Mouse (Mus musculus): ENCODE measurements around the gene Fbln5.
A peak's percentile ranks its signal among the peaks of the same experiment; 100 is the strongest.

The Fbln5 gene

DNA sequence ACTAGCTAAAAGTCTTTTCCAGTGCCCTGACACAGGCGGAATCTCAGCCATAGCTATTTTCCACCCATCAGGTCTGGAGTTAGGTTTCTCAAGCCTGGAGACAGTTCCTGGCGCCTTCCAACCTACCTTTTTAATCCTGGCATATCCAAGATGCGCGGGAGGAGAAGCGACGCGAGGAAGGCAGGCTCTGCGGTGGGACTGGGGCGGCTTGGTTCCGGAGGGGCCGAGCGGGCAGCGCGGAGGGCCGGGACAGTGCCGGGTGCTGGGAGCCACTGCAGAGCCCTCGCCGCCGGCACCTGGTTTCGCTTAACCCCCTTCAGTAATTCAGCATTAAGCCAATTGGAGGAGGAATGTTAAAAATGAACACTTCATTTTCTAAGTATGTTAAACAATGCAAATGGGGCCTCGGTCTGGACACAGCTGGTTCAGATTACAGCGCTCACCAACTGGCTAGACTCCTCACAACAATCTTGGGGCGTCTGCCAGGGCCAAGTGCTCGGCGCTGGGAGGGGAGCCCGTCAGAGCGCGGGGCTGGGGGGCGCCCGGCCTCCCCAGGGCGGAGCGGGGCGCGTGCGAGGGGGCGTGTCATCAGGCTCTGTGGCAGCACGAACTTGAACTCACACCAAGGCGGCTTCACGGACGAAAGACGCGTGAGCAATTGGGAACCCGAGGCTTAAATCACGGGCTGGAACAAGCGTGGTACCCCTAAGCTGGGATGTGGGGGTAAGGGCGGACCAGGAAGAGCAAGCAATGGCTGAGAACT lies at the start of gene Fbln5:
Gene Fbln5 (minus strand): TSS at position 448 of the 763 bp plus-strand sequence.
- DNase-seq (ENCODE audit: low read depth) = no peak

DNA sequence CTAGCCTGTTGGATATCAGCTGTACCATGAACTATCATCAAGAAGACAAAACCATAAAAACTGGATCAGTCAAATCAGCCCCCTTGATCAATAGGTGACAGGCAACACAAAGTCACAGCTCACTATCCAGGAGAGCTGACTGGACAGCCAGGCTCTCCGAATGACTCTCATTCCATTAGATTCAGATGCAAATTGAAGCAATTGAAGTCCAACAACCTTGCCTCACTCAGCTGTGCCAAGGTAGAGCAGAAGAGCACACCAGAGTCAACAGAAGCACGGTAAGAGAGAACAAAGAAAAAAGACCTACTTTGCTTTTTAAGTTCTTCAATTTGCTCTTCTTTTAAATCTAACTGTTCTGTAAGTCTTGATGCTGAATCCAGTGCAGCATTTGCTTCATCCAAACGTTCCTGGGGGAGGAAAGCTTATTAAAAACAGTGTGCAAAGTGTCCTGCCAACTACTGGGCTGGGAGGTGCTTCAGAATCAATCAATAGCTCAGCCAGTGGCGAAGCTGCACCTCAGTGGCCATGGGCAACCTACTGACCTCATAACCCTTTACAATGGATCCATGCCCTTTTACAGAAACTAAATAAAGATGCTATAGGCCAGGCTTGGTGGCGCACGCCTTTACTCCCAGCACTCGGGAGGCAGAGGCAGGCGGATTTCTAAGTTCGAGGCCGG lies 43.6 kb upstream of the Fbln5 start:
- no peak for DNase-seq (ENCODE audit: low read depth)

DNA sequence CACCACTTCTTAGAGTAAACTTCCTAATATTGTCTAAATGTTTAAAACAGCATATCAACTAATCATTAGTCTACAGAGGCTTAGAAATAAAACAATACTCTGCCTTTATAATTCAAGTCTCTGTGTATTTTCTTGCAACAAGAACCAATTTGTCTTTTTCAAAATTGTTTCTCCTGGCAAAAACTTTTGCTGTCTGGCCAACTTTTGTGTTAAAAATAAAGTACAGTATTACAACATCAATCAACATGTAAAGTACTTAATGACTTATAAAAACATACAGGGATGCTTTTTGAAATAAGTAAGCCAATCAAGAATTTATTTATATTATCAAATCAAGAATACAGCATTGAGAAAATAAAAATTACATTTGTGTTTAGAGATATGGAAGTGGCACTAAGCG lies 41.4 kb upstream of the Fbln5 start:
- DNase-seq (ENCODE audit: low read depth) = no peak

DNA sequence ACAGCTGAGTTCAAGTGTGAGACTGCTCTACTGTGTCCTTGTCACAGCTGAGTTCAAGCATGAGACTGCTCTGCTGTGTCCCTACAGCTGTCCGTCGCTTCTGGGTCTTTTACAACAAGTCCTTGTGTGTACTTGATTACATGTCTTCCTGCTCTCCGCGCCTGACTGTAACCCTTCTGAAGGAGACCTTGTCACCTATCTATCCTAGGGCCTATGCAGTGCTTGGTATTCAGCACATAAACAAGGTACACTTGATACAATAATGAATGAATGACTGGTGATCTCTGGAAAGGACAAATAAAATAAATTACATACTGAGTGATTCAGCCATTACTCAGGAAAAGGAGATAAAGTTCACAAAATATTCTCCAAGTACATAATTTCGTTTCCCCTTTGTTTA lies 39.2 kb upstream of the Fbln5 start:
- DNase-seq (ENCODE audit: low read depth) = no peak

DNA sequence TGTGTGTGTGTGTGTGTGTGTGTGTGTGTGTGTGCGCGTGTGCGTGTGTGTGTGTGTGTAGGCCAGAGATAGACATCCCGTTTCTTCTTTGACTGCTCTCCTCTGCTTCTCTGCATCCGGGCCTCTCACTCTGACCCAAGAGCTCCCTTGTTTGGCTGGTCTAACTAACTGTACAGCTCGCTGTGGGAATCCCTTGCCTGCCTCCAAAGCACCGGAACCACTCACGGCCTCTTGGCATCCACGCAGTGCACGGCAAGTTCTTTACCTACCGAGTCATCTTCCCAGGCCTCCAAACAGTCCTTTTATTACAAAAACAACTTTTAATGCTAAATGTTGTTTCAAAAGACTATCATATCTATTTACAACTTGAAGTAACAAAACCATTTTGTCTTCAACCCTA lies 35.5 kb upstream of the Fbln5 start:
- no peak for DNase-seq (ENCODE audit: low read depth)

DNA sequence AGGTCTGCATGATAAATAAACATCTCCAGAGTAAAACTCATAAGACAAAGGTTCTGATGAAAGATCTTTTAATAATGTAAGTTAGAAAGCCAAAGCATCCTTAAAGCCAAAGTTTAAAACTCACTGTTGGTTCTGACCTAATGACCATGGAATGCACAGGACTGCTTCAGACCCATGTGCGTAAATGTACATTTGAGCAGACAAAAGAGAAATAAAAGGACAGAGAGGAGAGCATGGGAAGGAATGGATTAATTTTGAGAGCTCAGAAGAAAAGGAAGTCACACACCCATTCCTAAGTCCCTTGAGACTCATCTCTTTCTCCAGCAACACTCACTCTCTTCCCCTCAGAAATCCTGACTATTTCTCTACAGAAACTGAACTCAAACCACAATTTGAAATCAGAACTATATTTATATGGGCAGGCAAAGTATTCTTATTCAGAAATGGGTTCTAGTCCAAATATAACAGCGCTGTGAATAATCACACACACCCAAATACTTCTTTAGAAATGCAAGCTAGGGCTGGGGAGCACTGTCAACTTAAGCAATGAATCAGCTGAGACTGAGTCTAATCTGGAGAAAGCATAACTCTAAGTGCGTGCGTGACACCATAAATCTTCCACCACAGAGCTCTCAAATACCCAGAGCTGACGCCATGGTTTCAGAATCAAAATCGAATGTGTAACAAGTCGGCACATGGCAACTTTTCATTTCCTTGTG lies 33.1 kb upstream of the Fbln5 start:
- no peak for DNase-seq (ENCODE audit: low read depth)

DNA sequence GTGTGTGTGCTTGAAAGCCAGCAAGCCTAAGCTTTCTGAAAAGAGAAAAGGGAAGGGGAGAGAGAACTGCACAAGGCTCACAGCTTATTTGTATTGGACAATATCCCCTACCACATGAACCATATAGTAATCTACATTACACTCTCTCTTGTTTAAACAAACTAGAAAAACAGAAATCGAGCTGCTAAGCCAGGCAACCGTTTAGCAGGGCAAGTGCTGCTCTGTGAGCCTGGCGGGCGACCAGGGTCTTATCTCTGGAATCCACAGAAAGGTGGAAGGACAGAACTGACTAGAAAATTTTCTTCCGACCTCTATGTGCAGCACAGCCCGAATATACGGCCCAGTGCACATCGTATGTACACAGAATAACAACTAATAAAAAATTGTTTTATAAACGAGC lies 32.5 kb upstream of the Fbln5 start:
- DNase-seq (ENCODE audit: low read depth) = no peak

DNA sequence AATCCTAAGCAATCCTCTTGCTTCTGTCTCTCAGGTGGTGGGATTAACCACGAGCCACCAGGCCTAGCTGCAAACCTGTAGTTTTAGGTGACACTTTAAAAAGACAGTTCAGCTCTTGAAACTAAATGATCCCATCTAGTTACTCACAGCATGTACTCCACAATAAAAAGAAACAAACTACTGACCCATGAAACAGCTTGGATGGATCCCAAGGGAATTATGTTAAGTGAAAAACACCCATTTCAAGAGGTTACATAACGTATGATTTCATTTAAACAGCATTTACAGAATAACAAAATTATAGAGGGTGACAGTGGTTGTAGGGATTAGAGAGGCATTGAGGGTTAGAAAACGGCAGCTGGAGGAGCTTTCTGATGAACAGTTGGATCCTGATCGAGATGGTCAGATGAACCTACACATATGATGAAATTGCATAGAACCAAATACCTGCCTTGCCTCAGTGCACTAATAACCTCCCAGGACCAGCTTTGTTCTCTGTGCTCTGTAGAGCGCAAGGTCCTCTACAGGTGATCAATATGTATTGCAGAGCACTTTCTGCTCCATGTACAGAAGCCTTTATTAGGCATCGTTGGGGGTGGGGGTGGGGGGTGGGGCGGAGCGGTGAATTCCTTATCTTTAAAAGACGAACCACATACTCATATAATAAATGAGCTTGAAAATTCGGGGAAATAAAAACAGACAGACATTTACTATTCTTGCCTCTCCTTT lies 17.9 kb upstream of the Fbln5 start:
- no peak for DNase-seq (ENCODE audit: low read depth)

DNA sequence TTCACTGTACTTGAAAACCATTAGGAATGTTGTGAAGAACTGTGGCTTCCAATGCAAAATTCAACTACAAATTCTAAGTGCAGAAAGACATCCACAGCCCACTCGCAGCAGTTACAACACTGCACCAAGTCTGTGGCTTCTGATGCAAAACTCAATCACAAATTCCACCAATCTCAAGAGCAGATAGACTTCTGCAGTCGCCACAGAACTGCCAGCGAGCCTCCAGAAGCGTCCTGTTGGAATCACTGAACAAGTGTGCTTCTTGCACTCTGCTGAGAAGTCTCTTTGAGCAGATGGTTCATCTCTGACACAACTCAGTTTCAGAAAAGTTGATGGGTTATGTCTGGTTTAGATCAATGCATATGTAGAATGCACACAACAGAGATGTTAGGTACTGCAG lies 15.9 kb upstream of the Fbln5 start:
- DNase-seq (ENCODE audit: low read depth) = no peak

DNA sequence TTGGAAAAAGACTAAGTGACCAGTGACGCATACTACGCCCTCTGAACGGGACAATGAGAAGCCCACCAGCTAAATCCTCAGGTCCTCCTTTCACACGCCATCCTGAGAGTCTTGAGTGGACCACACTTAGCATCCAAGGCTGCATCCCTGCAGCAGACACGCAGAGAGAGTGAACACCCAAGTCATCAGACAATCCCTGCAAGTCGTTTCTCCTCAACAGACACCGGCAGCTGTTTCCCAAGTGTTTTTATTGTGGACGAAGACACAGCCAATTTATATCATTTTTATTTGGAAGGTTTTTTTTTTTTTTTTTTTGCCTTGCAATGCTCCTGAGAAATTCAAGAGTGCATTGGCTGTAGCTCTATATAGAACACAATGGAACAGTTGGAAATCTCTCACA lies 14.9 kb upstream of the Fbln5 start:
- DNase-seq (ENCODE audit: low read depth) = no peak

DNA sequence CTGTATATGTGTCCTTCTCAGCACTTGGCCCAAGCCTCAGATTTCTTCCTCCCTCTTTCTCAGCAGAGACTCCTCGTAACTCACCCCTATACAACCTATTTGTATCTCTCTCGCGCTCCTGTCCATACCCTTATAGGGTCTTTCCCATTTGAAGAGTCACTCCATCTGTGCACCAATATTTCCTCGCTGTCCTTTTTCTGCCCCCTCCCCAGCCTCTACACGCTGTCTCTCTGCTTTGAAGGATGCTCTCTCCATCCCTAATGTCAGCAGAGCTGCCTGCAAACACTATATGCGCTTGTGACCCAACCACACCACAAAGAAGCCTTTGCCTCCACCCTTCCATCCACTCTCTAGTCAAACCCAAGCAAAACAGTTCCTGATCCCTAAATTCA lies 14.3 kb upstream of the Fbln5 start:
- DNase-seq (ENCODE audit: low read depth) = no peak

DNA sequence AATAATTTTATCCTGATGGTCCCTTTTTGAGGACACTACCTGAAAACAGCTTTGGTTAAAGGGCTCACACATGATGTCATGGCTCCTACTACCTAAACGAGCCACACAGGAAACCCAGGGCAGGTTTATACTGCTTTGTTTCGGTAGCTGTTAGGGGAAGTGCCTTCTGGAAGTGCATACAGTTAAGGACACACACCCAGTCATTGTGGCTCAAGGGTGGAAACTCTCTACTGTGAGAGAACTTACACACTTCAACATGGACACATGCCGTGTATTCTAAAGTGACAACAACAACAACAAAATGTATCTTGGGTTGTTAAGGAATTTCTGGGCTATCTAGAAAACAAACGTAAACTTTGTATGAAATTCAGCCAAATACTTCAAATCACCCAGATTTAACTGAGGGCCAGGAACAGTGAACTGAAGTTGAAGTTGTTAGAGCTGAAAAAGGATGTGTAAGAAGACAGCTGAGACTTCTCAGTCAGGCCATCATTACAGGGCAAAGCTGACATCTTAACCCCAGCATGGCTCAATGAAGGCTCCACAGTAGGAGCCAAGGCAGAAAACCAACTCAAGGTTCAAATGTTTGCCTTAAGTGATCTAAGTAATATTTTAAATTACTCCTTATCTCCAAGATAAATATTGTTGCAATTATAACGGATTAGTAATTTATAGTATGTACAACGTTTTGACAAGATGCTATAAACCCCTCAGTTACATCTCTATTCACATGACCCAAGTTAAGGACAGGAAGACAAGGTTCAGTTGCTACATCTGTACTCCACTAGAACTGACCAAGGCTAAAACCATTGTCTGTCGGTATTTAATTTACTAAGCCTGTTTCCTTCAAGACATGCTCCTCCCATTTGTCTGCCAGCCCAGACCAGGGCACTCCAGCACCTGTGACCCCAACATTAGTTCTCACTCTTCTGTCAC lies 13.6 kb upstream of the Fbln5 start:
- no peak for DNase-seq (ENCODE audit: low read depth)

DNA sequence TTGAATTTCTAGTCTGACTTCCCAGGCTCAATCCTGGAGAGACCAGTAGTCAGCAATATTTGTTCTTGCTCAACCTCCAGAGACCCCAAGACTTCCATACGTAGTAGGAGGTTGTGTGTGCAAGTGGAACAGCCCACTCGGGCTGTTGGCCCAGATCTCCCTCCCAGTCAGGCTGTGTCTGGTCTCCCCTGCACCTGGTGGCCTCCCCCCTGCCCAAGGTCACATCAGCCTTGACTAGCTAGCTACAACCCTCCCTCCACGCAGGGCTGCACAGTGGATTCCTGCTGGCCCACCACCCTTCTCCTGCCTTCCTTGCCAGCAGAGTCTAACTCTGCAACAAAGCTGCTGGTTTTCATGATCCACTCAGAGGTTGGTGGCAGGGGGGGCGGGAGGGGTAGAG lies 12.4 kb upstream of the Fbln5 start:
- no peak for DNase-seq (ENCODE audit: low read depth)

DNA sequence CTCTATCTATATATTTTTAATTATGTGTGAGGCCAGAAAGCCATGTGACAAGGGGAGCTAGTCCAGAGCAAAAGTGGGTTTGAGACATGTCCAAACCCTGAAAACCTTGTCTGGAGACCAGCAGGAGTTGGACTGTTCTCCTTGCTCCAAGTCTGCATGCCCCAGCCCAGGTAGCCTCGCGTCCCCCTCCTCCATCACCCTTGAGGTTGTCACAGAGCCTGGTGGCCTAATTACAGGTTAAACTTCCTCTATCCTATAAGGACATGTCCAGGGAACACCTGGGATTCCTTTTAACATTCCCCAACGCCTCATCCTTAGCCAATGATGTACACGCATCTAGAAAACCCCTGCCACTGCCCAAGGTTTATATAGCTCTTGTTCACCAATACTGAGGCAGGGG lies 4.3 kb upstream of the Fbln5 start:
- no peak for DNase-seq (ENCODE audit: low read depth)

DNA sequence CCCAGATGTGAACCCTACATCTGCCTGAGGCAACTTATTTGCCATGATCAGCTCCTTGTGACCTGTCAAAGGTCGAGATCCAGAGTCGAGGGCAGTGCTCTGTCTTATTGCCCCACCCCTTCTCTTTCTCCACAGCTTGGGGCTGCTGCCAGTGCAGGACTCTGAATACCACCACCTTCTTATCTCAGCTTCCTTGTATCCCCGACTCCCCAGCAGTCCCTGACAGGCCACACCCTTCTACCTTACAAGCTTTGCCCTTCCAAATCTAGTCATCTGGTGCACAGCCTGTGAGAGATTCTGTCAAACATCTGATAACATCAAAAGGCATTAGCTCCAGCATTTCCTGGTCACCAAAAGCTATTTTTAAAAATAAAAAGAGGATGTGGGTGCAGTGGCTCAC lies 2.7 kb upstream of the Fbln5 start:
- DNase-seq (ENCODE audit: low read depth) = no peak

DNA sequence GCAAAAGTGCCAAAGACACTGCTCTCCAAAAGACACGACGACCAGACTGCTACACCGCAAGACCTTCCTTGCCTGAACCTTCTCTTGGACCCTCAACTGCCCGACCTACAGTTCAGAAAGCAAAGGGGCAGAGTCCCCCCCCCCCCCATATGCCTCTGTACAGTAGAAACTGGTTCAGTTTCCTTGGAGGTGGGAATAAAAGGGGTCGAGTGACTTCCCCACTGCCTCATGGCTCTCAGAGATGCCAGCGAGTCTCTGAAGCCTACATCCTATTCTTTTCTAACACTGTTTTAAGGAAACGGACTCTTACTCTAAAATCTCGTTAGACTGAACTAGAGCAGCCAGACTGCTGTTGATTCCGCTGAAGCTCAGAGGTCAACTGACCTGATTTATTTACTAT lies 715 bp upstream of the Fbln5 start:
- no peak for DNase-seq (ENCODE audit: low read depth)

DNA sequence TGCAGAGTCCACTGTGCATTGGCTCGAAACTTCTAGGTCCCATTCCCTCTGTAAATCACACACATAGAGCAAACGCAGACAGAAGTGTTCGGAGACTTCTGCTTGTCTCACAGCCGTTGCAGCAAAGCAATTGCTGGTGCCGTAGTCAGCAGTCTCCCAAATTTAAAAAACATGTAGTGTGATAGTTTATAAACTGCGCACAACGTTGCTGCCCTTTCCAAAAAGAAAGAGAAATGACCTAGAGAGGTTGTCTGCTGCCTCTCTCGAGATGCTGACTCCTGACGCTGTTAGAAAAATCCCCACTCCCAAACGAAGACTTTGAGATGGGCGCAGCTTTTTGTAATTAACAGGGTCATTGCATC lies 628 bp downstream of the Fbln5 start:
- no peak for DNase-seq (ENCODE audit: low read depth)

DNA sequence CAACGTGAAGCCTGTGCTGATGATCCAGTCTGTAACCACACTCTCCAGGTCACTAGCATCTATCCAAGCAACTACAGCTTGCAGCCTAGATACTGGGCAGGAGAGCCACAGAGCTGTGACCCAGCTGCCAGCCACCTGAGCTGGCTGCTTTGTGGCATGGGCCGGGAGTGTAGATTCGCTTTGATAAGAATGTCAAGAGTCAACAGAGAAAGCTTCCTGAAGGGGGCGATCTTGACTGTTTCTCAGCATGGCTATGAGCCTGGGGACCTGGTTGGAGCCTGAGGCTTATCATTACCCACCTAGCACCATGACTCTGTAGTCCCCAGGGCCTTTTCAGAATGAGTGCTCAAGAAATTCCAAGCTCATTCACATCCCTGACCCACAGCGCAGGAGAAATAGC lies 2.0 kb downstream of the Fbln5 start:
- peak; percentile 22 for DNase-seq (ENCODE audit: low read depth)

DNA sequence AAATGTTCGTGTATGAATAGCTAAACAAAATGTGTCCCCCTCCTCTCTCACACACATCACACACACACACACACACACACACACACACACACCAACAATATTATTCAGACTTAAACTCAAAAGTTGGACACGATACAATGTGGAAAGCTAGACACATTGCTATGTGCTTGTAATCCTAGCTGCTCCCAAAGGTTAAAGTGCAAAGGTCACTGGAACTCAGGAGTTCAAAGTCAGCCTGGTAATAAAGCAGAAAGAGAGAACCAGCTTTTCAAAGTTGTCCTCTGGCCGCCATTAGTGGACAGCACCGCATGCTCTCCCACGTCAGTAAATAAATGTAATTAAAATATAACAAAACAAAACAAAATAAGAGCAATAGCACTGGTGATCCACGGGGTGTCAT lies 3.1 kb downstream of the Fbln5 start:
- no peak for DNase-seq (ENCODE audit: low read depth)

DNA sequence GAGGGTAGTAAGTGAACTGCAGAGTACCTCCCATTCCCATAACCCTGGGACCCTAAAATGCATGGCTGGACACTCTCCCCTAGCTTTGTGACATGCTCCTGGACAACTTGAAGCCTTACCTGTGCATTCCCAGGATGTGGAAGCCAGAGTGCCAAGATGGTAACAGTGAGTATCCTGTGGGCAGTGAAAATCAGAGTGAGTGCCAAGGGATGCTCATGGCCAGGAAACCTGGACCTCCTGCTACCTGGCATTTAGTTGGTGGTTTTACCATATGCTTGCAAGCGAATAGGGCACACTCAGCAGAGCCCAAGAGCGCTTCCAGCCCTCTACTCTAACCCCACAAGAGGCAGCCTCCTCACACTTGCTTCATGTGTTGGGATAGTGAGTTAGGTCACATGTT lies 4.4 kb downstream of the Fbln5 start:
- no peak for DNase-seq (ENCODE audit: low read depth)

DNA sequence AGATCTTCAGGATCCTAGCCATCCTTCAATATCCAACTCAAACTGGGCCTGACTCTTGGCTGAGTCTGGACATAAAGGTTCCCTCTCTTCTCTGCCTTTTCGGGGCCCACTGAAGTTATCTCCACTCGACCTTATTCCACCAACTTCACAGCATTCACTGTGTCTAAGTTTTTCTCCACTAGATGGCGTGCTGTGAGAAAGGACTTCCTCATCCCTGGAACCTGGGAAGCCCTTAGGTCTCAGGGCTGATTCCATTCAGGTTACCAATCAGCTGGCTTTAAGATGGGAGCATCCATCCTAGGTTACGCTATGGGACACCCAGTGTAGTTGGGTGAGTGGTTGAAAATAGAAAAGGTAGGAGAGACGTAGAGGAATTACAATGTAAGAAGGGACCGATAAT lies 7.7 kb downstream of the Fbln5 start:
- peak; percentile 8 for DNase-seq (ENCODE audit: low read depth)

DNA sequence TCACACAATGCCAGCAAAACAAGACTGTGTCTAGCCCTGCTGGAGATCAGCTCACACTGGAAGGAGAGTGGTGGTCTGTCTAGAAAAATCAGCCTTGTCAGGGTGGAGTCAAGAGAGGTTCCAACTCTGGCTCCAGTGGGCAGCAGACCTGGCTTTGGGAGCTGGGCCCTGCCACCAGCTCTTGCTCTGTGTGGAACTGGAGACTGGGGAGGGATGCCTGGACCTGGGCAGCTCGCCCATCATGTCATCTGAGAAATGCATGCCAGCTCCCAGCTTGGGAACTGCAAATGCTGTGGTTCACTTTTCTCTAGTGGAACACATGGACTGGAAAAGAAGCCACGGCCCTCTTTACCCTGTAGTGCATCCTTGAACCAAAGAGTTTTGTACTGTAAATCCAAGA lies 8.3 kb downstream of the Fbln5 start:
- DNase-seq (ENCODE audit: low read depth) = no peak
